Comparison of ENCODE assay signal across 8 mouse cellular contexts in the genomic region with DNA sequence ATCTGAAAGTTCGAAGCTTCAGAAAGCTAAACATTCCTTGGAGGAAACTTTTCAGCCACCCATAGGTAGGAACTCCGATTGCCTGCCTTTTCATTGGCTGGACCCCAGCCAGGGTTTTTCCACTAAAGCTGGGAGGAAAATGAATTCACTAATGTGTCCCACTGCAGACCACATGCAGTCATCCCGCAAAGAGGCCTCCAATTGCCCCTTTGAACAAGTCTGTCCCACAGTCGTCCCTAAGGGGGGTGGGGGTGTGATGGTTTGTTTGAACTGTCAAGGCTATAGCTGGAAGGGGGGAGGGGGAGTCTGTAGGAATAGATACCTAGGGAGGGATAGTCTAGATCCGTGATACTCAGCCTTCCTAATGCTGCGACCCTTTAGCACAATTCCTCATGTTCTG. TPM values are rescaled to one million over a fixed set of nuclear protein-coding genes. Genes with fewer than 3 reads are reported as not detected.
DNase-seq lines count a peak whose midpoint lies in the region; ATAC-seq and TF ChIP-seq lines count a peak whose summit lies in the region.

No protein-coding gene starts in this region.

- no peaks in the 10 kb centered on the region for H3K9me3 ChIP-seq in lung, embryonic 14.5 days (ENCODE audit: low read depth, low read length)
- no peaks in the 10 kb centered on the region for H3K9me3 ChIP-seq in heart, embryonic 10.5 days

- no peaks in the 10 kb centered on the region for H3K4me1 ChIP-seq in lung, embryonic 14.5 days (ENCODE audit: insufficient read depth)
- no peaks in the 10 kb centered on the region for H3K4me1 ChIP-seq in heart, embryonic 10.5 days
- 0 out of 2 replicates have a peak, but pooled peaks cover 2% of the 10 kb centered on the region for H3K4me1 ChIP-seq in small intestine, adult 2 months (ENCODE audit: control insufficient read depth, insufficient read depth, insufficient read length, low read length)

- TF ChIP-seq POLR2A in small intestine, adult 2 months (IDR thresholded peaks at IDR 0.05; ENCODE audit: low read depth, low read length): no peak

- peak; percentile 71 for DNase-seq in lung, embryonic 14.5 days
- DNase-seq in lung, postnatal 10 days: no peak
- DNase-seq in adrenal gland, postnatal 14 days: peak; percentile 64
- no peak for DNase-seq in heart, embryonic 10.5 days (ENCODE audit: low spot score)
- DNase-seq in kidney, adult 9 months: peak; percentile 35
- no peak for DNase-seq in left cerebral cortex, adult 2 months (ENCODE audit: extremely low spot score in 1 of 2, low spot score in 2 of 2)
- DNase-seq in frontal cortex, adult 2 months (ENCODE audit: extremely low spot score in 1 of 2, low spot score in 1 of 2): no peak

- H3K9ac ChIP-seq in lung, embryonic 14.5 days: no peak overlapping the region

- peak overlapping the region; percentile 57 for H3K4me2 ChIP-seq in lung, embryonic 14.5 days

- ATAC-seq in lung, embryonic 14.5 days (ENCODE audit: insufficient read depth): peak; percentile 36; the same call in 1 of the 2 replicates

- intact Hi-C loops in left cerebral cortex, adult 2 months (cut with DNase I): no loop called here

- peak overlapping the region; percentile 16; the same call in 1 of the 2 replicates for H3K4me3 ChIP-seq in lung, embryonic 14.5 days (ENCODE audit: low read depth, low read length)
- H3K4me3 ChIP-seq in heart, embryonic 10.5 days: peak overlapping the region; percentile 55
- peak overlapping the region; percentile 49 for H3K4me3 ChIP-seq in small intestine, adult 2 months (ENCODE audit: low read depth, low read length)
- no peak overlapping the region for H3K4me3 ChIP-seq in left cerebral cortex, adult 2 months

- H3K27ac ChIP-seq in lung, embryonic 14.5 days (ENCODE audit: low read depth): no peak overlapping the region
- peak overlapping the region; percentile 84 for H3K27ac ChIP-seq in heart, embryonic 10.5 days
- no peak overlapping the region for H3K27ac ChIP-seq in small intestine, adult 2 months (ENCODE audit: insufficient read depth, low read depth, low read length)
- no peak overlapping the region for H3K27ac ChIP-seq in left cerebral cortex, adult 2 months

- no peaks in the 10 kb centered on the region for H3K27me3 ChIP-seq in lung, embryonic 14.5 days (ENCODE audit: insufficient read depth, low read length)
- H3K27me3 ChIP-seq in heart, embryonic 10.5 days (ENCODE audit: insufficient read depth, poor library complexity, severe bottlenecking): no peaks in the 10 kb centered on the region
- H3K27me3 ChIP-seq in small intestine, adult 2 months (ENCODE audit: control insufficient read depth, insufficient read depth, low read length): no peaks in the 10 kb centered on the region

- 16% methylated on average over 6 of the region's 6 CpGs for WGBS in lung, embryonic 14.5 days
- 30% methylated on average over 6 of the region's 6 CpGs for whole genome bisulfite sequencing in heart, embryonic 10.5 days
- 18% methylated on average over 6 of the region's 6 CpGs for WGBS in small intestine, adult 2 months

- no peak for TF ChIP-seq CTCF in lung, embryonic 14.5 days (IDR thresholded peaks at IDR 0.05; ENCODE audit: low read depth)
- TF ChIP-seq CTCF in small intestine, adult 2 months (IDR thresholded peaks at IDR 0.05; ENCODE audit: extremely low read depth, insufficient read length, insufficient replicate concordance, low read depth, low read length): no peak
- TF ChIP-seq CTCF in left cerebral cortex, adult 2 months (IDR thresholded peaks at IDR 0.05): no peak

- no peaks in the 10 kb centered on the region for H3K36me3 ChIP-seq in lung, embryonic 14.5 days (ENCODE audit: insufficient read depth)
- H3K36me3 ChIP-seq in heart, embryonic 10.5 days: no peaks in the 10 kb centered on the region
- H3K36me3 ChIP-seq in small intestine, adult 2 months (ENCODE audit: control insufficient read depth, insufficient read depth, low read length): no peaks in the 10 kb centered on the region

RNA-seq across cellular contexts. Expression of a gene that starts 1.1 kb away (rescaled TPM):
- 16.7 and 18.0 TPM in 2 replicates for polyA plus RNA-seq in lung, embryonic 14.5 days (2014; fragmentation: Nextera tagmentation; extraction: Ambion mirVana)
- 41.4 and 43.2 TPM in 2 replicates for total RNA-seq in adrenal gland, postnatal 14 days (2021)
- 20.7 and 29.8 TPM in 2 replicates for polyA plus RNA-seq in heart, embryonic 10.5 days (2016; fragmentation: Nextera tagmentation; extraction: Ambion mirVana)
- polyA plus RNA-seq in small intestine, adult 2 months (2012; rRNA removed): 2.6 and 4.4 TPM in 2 replicates
- total RNA-seq in left cerebral cortex, adult 2 months (2021): 10 to 100 TPM in 1 of 2 experiments, 1 to 10 TPM in 1; 7.4 to 10.9 TPM
- polyA plus RNA-seq in frontal cortex, adult 2 months (2012; rRNA removed): 11.1 and 11.5 TPM in 2 replicates

RNA-seq across cellular contexts. Expression of a gene that starts 19.3 kb away (rescaled TPM):
- 3.7 and 4.0 TPM in 2 replicates for polyA plus RNA-seq in lung, embryonic 14.5 days (2014; fragmentation: Nextera tagmentation; extraction: Ambion mirVana)
- total RNA-seq in adrenal gland, postnatal 14 days (2021): 170 and 191 TPM in 2 replicates
- 1.3 and 2.5 TPM in 2 replicates for polyA plus RNA-seq in heart, embryonic 10.5 days (2016; fragmentation: Nextera tagmentation; extraction: Ambion mirVana)
- 0.11 and 0.37 TPM in 2 replicates for polyA plus RNA-seq in small intestine, adult 2 months (2012; rRNA removed)
- 10 to 100 TPM; 58.2 to 65.8 TPM for total RNA-seq in left cerebral cortex, adult 2 months (2021)
- 79.8 and 80.7 TPM in 2 replicates for polyA plus RNA-seq in frontal cortex, adult 2 months (2012; rRNA removed)

RNA-seq across cellular contexts. Expression of a gene that starts 32.2 kb away (rescaled TPM):
- polyA plus RNA-seq in lung, embryonic 14.5 days (2014; fragmentation: Nextera tagmentation; extraction: Ambion mirVana): 45.5 and 46.1 TPM in 2 replicates
- total RNA-seq in adrenal gland, postnatal 14 days (2021): 7.6 TPM in 2 replicates
- 28.8 and 33.0 TPM in 2 replicates for polyA plus RNA-seq in heart, embryonic 10.5 days (2016; fragmentation: Nextera tagmentation; extraction: Ambion mirVana)
- 0.29 and 0.94 TPM in 2 replicates for polyA plus RNA-seq in small intestine, adult 2 months (2012; rRNA removed)
- 1 to 10 TPM in 1 of 2 experiments, under 1 TPM in 1; 0.26 to 1.0 TPM for total RNA-seq in left cerebral cortex, adult 2 months (2021)
- polyA plus RNA-seq in frontal cortex, adult 2 months (2012; rRNA removed): 0.44 and 0.54 TPM in 2 replicates

RNA-seq across cellular contexts. Expression of a gene that starts 54.0 kb away (rescaled TPM):
- polyA plus RNA-seq in lung, embryonic 14.5 days (2014; fragmentation: Nextera tagmentation; extraction: Ambion mirVana): 2.8 and 3.1 TPM in 2 replicates
- 0.67 and 0.68 TPM in 2 replicates for total RNA-seq in adrenal gland, postnatal 14 days (2021)
- polyA plus RNA-seq in heart, embryonic 10.5 days (2016; fragmentation: Nextera tagmentation; extraction: Ambion mirVana): 0.08 and 0.15 TPM in 2 replicates
- polyA plus RNA-seq in small intestine, adult 2 months (2012; rRNA removed): 0.08 and 0.13 TPM in 2 replicates
- not detected for total RNA-seq in left cerebral cortex, adult 2 months (2021)
- polyA plus RNA-seq in frontal cortex, adult 2 months (2012; rRNA removed): 0.16 and 0.29 TPM in 2 replicates

Comparison
In these comparisons a context has a peak if more than half of its experiments do, and no peak if none do; other contexts are left out.
1. DNase-seq: peak in lung, embryonic 14.5 days (single experiment), adrenal gland, postnatal 14 days (single experiment) and kidney, adult 9 months (single experiment); none in lung, postnatal 10 days (single experiment), heart, embryonic 10.5 days (single experiment), left cerebral cortex, adult 2 months (0 of 2) and frontal cortex, adult 2 months (0 of 2).
2. RNA of a gene that starts 19.3 kb away (polyA plus RNA-seq): 79.8 to 80.7 TPM in frontal cortex, adult 2 months; 3.7 to 4.0 TPM in lung, embryonic 14.5 days, 1.3 to 2.5 TPM in heart, embryonic 10.5 days and 0.11 to 0.37 TPM in small intestine, adult 2 months; every median in the first group is over 10 times any median in the second.
3. RNA of a gene that starts 32.2 kb away (polyA plus RNA-seq): 45.5 to 46.1 TPM in lung, embryonic 14.5 days and 28.8 to 33.0 TPM in heart, embryonic 10.5 days; 0.44 to 0.54 TPM in frontal cortex, adult 2 months and 0.29 to 0.94 TPM in small intestine, adult 2 months; every median in the first group is over 10 times any median in the second.